Mouse (Mus musculus): ENCODE measurements around the gene Bcas3. TPM values are rescaled to one million over a fixed set of nuclear protein-coding genes. Genes with fewer than 3 reads are reported as not detected.
"Not testable (repeated sequence)": the region's sequence is repeated elsewhere in the genome, so short reads cannot be mapped to it uniquely, and the experiment has no call there.

Bcas3 gene
- total RNA-seq, 1 experiment from 2014 or later: 19.2 TPM

DNA sequence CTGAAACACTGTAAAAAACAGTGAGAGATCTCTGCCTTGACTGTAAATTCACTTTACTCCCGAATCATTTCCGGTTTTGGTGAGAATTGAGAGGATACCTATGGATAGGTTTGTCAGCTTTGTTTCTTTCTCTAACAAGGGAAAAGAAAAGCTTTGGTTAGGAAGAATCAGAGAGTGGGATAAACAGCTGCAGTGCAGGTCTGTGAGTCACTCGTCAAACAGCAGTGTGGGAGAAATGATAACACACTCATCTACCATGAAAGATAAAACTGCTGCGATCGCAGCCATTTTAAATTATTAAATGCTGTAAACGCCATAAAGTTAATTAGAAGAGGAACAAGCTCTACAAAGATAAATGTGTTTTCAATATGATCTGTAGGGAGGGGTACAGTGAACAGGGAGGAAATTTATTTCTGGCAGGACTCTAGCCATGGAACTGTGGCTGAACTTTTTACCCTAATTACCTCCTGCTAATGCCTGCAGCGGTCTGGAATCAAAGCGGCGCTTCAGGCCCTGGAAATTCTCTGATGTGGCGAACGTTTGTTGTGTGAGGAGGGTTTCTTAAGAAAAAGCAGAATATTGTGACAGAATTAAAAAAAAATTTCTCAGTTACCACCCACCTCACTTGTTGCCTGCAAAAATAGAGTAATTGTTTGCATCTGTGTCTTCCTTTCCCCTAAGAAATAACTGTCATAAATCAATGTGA, 77.9 kb downstream of the Bcas3 start:
- ATAC-seq (replicated peaks in 1 of 2; ENCODE audit: insufficient read depth in 1 of 2, low FRiP score in 2 of 2, low TSS enrichment in 1 of 2, low read depth in 1 of 2, poor library complexity in 2 of 2, severe bottlenecking in 2 of 2): no peak

DNA sequence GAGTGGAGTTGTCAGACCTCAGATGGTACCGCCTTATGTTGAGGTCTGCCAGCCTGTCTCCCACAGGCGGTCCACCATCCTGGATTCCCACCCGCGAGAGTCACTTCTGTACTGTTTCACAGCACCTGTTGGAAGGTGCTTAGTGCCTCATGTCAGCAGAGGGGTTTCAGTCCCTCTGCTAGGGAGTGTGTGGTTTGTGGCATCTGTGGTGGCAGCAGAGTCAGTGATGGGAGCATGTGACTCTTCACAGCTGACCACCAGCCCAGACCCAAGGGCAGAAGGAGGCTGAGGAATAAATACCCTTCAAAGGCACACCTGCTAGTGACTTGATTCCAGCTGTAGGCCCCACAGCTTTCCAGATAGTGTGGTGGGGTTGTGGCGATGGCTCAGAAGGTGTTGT, 94.4 kb downstream of the Bcas3 start:
- peak; percentile 7 to 53; a peak in 1 of 4 replicates for ATAC-seq (replicated peaks in 1 of 2; ENCODE audit: insufficient read depth in 1 of 2, low FRiP score in 2 of 2, low TSS enrichment in 1 of 2, low read depth in 1 of 2, poor library complexity in 2 of 2, severe bottlenecking in 2 of 2)

DNA sequence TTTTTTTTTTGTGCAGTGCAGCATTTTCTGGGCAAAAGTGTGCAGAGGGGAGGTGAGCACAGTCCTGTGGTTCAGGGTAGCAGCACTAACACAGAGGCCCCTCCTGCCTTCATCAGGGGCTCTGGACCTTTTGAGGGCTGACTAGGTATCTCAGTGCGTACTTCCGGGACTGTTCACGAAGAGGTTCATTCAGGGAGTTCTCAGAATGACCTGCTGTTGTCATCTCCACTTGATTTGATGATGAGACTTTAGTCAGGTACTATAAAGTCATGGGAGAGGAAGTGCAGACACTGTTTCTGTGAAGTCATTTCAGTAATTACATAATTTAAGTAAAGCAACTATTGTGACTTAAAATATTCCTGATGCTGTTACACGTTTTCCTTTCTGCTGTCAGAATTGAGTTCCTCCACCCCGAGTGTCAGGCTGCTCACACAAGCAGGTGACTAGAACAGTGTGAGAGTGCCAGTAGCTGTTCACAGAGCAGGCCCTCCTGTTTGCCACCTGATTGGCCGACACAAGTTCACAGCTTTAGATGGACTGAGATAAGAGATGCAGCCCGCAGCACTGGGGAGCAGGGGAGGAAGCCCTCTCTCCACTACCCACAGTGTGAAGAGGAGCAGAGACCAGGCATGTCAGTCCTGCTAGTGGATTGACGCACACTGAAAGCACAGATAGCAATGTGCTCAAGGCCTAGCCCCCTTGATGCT, 100.8 kb downstream of the Bcas3 start:
- no peak for ATAC-seq (replicated peaks in 1 of 2; ENCODE audit: insufficient read depth in 1 of 2, low FRiP score in 2 of 2, low TSS enrichment in 1 of 2, low read depth in 1 of 2, poor library complexity in 2 of 2, severe bottlenecking in 2 of 2)

DNA sequence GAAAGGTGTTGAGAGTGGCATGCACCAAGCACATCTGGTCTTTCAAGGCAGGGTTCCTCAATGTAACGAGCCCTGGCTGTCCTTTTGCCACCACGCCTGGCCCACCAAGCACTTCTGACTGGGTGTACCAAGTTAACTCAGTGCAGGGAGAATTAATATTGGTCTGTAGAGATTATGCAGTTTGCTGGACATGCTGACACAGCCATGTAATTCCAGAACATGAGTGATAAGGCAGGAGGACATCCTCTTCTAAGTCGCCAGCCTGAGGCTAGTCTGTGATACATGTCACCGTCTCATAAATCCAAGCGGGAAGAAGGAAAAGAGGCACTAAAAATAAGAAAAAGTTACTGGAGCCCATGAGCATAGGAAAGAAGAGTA, 101.3 kb downstream of the Bcas3 start:
- ATAC-seq (replicated peaks in 1 of 2; ENCODE audit: insufficient read depth in 1 of 2, low FRiP score in 2 of 2, low TSS enrichment in 1 of 2, low read depth in 1 of 2, poor library complexity in 2 of 2, severe bottlenecking in 2 of 2): no peak

DNA sequence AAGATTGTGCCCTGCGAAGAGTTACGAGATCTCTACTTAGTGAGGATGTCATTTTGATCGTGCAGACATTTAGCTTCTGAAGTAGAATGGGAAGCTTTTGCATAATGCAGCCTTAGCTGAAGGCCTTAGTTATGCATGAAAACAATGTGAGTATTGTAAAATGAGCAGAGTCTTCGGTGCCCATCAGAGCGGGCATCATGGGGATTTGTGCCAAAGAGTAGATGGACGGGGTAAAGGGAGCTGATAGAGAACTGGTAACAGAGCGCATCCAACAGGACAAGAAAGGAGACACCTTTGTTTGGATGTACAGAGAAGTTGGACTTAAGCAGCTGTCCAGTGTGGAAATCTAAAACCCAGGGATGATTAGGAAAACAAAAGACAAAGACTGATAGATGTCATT, 108.6 kb downstream of the Bcas3 start:
- ATAC-seq (replicated peaks in 1 of 2; ENCODE audit: insufficient read depth in 1 of 2, low FRiP score in 2 of 2, low TSS enrichment in 1 of 2, low read depth in 1 of 2, poor library complexity in 2 of 2, severe bottlenecking in 2 of 2): no peak

DNA sequence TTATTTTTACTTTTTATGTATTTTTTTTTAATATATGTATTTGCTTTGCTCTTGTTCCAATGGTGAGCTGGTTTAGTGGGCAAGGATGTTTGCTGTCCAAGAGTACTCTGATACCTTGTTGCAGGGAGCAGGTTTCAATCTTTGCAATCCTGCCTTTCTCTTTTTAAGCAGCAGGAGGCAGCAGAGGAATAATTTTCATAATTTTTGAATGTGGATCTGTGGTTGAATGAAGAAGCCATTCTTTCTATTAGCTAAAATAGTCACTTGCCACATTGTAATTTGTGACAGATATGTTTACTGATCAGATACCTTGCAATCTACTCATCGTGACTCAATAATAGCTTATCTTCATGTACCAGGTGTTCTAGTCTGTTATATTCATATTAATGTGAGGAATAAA, 116.6 kb downstream of the Bcas3 start:
- ATAC-seq (replicated peaks in 1 of 2; ENCODE audit: insufficient read depth in 1 of 2, low FRiP score in 2 of 2, low TSS enrichment in 1 of 2, low read depth in 1 of 2, poor library complexity in 2 of 2, severe bottlenecking in 2 of 2): no peak

DNA sequence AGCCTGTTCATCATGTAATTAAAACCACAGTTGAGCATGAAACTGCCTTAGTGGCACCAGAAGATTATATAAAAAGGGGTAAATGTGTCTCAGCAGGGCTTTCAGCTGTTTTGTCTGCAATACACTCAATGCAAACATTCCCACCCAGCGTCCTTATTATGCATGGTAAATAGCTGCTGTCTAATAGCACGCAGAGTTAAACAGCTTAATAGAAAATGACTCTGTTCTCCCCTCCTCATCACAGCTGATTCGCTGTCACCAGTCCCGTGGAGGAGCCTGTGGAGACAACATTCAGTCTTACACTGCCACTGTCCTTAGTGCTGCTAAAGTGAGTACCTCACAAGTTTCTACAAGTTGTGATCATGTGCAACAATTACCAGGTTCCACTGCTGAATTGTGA, 117.5 kb downstream of the Bcas3 start:
- ATAC-seq (replicated peaks in 1 of 2; ENCODE audit: insufficient read depth in 1 of 2, low FRiP score in 2 of 2, low TSS enrichment in 1 of 2, low read depth in 1 of 2, poor library complexity in 2 of 2, severe bottlenecking in 2 of 2): no peak

DNA sequence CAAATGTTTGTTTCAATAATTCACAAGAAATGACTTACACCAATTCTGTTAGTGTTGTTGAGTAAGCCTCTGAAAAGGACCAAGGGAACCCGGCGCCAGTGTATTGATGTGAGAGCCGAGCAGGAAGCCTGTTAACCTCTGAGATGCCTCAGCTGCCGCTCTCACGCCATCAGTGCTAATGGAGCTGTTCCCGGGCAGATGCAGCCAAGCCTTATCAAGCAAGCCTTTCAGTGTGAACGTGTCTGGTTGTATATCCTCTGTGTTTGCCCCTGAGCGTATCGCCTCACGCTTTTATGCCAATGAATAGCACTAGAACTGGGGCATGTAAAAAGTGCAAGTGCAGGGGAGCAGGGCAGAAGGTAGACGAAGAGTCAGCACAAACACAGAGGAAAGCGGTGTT, 121.4 kb downstream of the Bcas3 start:
- ATAC-seq (replicated peaks in 1 of 2; ENCODE audit: insufficient read depth in 1 of 2, low FRiP score in 2 of 2, low TSS enrichment in 1 of 2, low read depth in 1 of 2, poor library complexity in 2 of 2, severe bottlenecking in 2 of 2): no peak

DNA sequence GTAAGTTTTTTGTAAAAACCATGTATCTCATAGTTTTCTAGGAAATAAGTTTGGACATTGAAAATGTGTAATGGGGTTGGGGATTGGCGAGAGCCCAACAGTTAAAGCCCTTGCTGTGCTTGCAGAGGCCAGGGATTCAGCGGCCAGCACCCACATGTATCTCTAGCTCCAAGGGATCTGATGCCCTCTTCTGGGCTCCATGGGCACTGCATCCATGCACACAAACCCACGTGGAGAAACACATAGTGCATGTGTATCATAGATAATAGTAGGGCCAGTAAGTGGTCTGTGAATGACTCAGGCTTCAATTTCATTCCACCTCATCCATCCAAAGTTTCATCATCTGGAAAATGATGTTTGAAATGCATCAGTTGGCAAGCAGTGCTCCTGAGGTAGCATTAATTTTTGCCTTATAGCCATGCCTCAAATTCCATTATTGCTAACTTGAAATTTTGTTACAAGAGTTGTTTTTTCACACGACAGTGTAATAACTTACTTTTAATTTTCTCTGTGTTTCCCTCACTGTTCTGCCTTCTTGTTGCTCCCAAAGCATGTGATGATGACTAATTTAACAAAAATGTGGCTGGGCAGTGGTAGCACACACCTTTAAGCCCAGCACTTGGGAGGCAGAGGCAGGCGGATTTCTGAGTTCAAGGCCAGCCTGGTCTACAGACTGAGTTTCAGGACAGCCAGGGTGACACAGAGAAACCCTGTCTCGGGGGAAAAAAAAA, 129.9 kb downstream of the Bcas3 start:
- ATAC-seq (replicated peaks in 1 of 2; ENCODE audit: insufficient read depth in 1 of 2, low FRiP score in 2 of 2, low TSS enrichment in 1 of 2, low read depth in 1 of 2, poor library complexity in 2 of 2, severe bottlenecking in 2 of 2): no peak

DNA sequence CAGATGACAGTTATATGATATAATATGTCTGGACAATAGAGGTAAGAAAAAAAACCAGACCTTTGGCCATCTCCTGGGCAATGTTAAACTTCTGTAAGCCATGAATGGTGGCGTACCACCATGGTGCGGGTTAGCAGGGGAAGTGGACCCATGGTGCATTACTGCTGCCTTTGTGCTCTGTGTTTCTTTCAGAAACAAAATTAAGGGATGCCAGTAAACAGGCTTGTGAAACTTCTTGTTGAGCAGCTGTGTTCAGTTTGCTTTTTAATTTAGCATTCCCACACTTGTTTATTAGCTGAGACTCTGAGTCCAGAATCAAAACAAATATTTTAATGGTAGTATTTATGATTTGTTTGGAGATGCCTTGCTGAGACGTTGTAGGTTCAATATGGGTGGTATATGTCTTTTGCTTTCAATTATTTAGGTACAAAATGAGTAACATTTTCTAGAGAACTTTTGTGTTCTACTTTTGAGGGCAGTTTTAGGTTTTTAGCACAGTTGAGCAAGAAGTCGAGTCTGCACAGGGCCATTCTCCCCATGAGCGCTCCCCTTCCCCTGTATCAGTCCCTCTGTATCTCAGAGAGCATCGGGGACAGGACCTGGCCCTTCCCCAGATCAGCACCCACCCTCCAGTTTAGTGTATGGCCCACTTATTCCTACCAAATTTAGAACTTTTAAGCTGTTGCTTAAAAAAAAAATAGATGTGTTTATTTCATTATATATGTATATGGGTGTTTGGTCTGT, 132.4 kb downstream of the Bcas3 start:
- ATAC-seq (replicated peaks in 1 of 2; ENCODE audit: insufficient read depth in 1 of 2, low FRiP score in 2 of 2, low TSS enrichment in 1 of 2, low read depth in 1 of 2, poor library complexity in 2 of 2, severe bottlenecking in 2 of 2): no peak

DNA sequence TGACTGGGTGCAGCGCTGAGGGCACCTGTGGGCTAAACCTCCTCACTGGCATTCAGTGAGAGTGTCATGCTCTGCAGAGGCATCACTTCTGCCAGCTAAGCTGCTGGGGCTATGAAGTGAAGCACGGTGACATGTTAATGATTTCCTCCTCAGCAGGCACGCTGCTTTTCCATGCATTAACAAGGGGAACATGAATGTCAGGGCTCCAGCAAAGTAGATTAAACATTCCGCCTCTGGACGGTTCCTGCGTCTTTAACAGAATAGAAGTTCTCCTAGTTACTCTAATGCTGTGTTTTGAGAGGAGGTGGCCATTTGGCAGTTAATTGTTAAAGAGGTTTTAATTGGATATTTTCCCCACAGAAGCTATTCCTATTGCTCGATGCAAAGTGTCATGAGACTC, 134.5 kb downstream of the Bcas3 start:
- ATAC-seq (replicated peaks in 1 of 2; ENCODE audit: insufficient read depth in 1 of 2, low FRiP score in 2 of 2, low TSS enrichment in 1 of 2, low read depth in 1 of 2, poor library complexity in 2 of 2, severe bottlenecking in 2 of 2): no peak

DNA sequence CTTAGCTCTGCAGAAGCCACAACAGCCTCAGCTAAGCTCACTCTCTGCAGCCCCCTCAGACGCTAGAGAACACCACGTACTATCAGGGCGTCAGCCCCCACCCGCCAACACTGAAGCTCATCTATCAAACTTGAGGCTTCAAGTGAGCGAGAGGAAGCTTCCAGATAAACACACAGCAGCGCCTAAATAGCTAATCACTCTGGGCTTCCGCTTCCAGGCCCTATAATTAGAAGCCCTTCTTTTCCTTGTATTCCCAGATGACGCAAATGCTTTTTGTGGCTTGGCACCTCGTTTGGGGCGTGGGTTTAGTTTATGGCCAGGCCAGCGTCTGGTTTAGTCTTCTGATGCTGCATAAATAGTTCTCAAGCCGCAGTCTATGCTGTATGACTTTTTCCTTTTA, 139.3 kb downstream of the Bcas3 start:
- ATAC-seq (replicated peaks in 1 of 2; ENCODE audit: insufficient read depth in 1 of 2, low FRiP score in 2 of 2, low TSS enrichment in 1 of 2, low read depth in 1 of 2, poor library complexity in 2 of 2, severe bottlenecking in 2 of 2): no peak; a peak in 1 of 4 replicates

DNA sequence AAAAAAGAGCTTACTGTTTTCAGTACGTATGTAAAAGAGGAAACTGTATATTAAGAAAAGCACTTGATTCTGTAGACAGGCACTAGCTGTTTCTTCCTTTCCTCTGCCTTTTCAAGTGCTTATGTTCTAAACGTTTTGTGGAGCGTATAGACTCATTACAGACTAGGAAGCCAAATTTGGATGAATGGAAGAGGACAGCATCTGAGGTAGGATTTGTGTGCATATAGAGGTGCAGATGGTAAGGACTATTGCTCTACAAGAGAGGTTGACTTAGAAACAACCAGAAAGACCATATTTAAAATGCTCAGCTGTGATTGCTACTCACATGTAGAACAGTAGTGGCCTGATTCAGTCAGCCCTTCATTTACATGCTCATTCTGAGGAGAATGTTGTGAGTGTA, 139.7 kb downstream of the Bcas3 start:
- no peak for ATAC-seq (replicated peaks in 1 of 2; ENCODE audit: insufficient read depth in 1 of 2, low FRiP score in 2 of 2, low TSS enrichment in 1 of 2, low read depth in 1 of 2, poor library complexity in 2 of 2, severe bottlenecking in 2 of 2)

DNA sequence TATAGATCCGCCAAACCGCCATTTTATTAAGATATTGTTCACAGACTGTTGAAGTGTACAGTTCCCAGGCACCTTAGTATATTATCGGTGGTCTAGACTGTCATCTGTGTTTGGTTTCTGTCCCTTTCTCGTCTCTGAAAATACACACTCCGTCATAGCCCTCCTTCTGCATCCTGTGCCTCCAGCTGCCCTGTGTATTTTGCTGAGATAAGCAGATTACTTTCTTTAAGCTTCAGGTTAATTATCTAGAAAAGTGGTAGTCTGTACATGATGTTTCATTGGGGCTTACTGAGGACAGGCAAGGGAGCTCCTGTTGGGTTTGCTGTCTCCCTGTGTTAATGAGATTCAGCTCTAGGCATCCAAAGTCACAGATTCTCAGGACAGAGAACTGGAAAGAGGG, 146.6 kb downstream of the Bcas3 start:
- no peak for ATAC-seq (replicated peaks in 1 of 2; ENCODE audit: insufficient read depth in 1 of 2, low FRiP score in 2 of 2, low TSS enrichment in 1 of 2, low read depth in 1 of 2, poor library complexity in 2 of 2, severe bottlenecking in 2 of 2)

DNA sequence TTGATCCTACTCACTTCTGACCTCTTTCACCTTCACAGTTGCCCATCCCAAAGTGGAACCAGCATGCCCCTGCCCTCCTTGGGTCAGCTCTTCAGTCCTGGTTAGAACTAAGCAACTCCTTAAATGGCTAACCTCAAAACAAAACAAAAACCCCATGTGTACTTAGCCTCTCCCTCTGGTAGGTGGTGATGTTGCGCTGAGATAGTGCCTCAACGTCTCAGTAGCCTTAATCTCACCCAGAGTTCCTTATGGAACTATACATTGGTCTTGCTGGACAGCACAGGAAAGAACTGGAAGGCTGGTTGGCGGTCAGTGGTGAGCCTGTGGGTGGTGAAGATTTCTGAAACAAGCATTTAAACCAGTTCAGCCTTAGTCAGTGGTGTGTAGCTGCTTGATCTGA, 149.1 kb downstream of the Bcas3 start:
- no peak for ATAC-seq (replicated peaks in 1 of 2; ENCODE audit: insufficient read depth in 1 of 2, low FRiP score in 2 of 2, low TSS enrichment in 1 of 2, low read depth in 1 of 2, poor library complexity in 2 of 2, severe bottlenecking in 2 of 2)

DNA sequence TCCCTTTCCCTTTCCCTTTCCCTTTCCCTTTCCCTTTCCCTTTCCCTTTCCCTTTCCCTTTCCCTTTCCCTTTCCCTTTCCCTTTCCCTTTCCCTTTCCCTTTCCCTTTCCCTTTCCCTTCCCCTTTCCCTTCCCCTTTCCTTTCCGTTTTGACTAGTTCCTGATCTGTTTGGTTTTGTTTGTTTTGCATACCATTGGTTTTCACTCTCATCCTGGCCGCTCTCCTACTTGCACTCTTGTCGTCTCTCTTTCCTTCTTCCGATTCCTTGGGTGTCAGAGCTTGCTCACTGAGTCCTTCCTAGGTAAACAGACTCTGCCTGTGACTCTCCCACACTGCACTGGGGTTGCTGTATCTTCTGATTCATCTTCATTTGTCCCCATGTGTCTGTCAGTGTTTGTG, 151.8 kb downstream of the Bcas3 start:
- ATAC-seq (replicated peaks in 1 of 2; ENCODE audit: insufficient read depth in 1 of 2, low FRiP score in 2 of 2, low TSS enrichment in 1 of 2, low read depth in 1 of 2, poor library complexity in 2 of 2, severe bottlenecking in 2 of 2): not testable (repeated sequence)

DNA sequence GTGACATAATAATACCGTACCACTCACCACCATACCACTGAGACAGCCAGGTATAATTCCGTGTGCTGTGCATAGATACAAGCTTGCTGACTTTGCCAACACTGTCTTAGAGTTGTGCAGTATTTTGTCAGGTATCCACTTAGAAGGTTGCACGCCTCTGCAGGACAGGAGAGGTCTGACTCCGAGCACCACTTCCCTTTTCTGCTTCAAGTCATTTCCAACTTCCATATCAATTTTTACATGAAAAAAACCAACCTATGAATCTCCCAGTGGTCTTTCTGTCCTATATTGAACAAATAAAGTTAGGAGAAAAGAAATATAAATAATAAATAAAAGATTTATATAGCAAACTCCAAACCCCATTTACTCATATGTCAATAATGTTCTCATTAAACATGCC, 152.8 kb downstream of the Bcas3 start:
- ATAC-seq (replicated peaks in 1 of 2; ENCODE audit: insufficient read depth in 1 of 2, low FRiP score in 2 of 2, low TSS enrichment in 1 of 2, low read depth in 1 of 2, poor library complexity in 2 of 2, severe bottlenecking in 2 of 2): no peak

DNA sequence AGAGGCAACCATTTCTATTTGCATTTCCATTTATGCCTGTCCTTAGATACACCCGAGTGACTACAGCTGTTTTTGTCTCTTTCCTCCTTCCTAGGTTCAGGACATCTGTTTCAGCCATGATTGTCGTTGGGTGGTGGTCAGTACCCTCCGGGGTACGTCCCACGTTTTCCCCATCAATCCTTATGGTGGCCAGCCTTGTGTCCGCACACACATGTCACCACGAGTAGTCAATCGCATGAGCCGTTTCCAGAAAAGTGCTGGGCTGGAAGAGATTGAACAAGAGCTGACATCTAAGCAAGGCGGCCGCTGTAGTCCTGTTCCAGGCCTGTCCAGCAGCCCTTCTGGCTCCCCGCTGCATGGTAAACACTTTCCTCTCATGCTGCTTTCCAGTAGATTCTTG, 156.4 kb downstream of the Bcas3 start:
- no peak for ATAC-seq (replicated peaks in 1 of 2; ENCODE audit: insufficient read depth in 1 of 2, low FRiP score in 2 of 2, low TSS enrichment in 1 of 2, low read depth in 1 of 2, poor library complexity in 2 of 2, severe bottlenecking in 2 of 2)

All from hematopoietic stem cell, adult 5-6 weeks (primary cell).